Mouse (Mus musculus) kidney, postnatal 14 days (tissue): ENCODE measurements around the gene Krt15.

ENCODE experiments used
- DNase-seq: peaks from one replicate; pipeline ENCODE4 v3.0.0; 2022; ENCODE audit warnings: mixed read lengths

Krt15 gene

GRCm38 (mm10) chr11:100121466-100121865 is 14.3 kb downstream of the Krt15 start, which contains the start of gene Krt13:
TSS of gene Krt13 (minus strand) at chr11:100121566.
- DNase-seq, result no peak

- DNase-seq, result no peak
These were observed 15.4 kb downstream of the Krt15 start for GRCm38 (mm10) chr11:100120331-100120730.

GRCm38 (mm10) chr11:100113742-100114029 is 22.0 kb downstream of the Krt15 start:
- no peak for DNase-seq

GRCm38 (mm10) chr11:100112935-100113741 is 22.6 kb downstream of the Krt15 start:
- DNase-seq, result no peak

GRCm38 (mm10) chr11:100105576-100106122 is 30.1 kb downstream of the Krt15 start, which contains the start of gene Krt36:
TSS of gene Krt36 (minus strand) at chr11:100105626.
- DNase-seq, result no peak

GRCm38 (mm10) chr11:100102693-100103429 is 32.9 kb downstream of the Krt15 start:
- DNase-seq, result no peak

GRCm38 (mm10) chr11:100100391-100100790 is 35.3 kb downstream of the Krt15 start:
- DNase-seq, result no peak

GRCm38 (mm10) chr11:100097819-100098218 is 37.9 kb downstream of the Krt15 start:
- DNase-seq, result no peak

- no peak for DNase-seq
These were observed 39.6 kb downstream of the Krt15 start, which contains the start of gene Krt35 for GRCm38 (mm10) chr11:100096141-100096540. TSS of gene Krt35 (minus strand) at chr11:100096241.

- no peak for DNase-seq
These were observed 47.2 kb downstream of the Krt15 start for GRCm38 (mm10) chr11:100088378-100089025.

- DNase-seq, result no peak
These were observed 47.9 kb downstream of the Krt15 start, which contains the start of gene Krt32 for GRCm38 (mm10) chr11:100087861-100088260. TSS of gene Krt32 (minus strand) at chr11:100088226.
